In genomic region chr17:46903876-46904490, GRCm38 (mm10) we compare ENCODE assay signal across 7 mouse cellular contexts. TPM values are rescaled to one million over a fixed set of nuclear protein-coding genes. Genes with fewer than 3 reads are reported as not detected.
A peak's percentile ranks its signal among the peaks of the same experiment; 100 is the strongest.
DNase-seq lines count a peak whose midpoint lies in the region; ATAC-seq and TF ChIP-seq lines count a peak whose summit lies in the region.

No protein-coding gene starts in this region.

- 25% methylated on average over 19 of the region's 19 CpGs for WGBS in midbrain, embryonic 12.5 days

- DNase-seq in adrenal gland, adult (ENCODE audit: inconsistent age in 2 of 2, low spot score in 1 of 2), result peak; percentile 83 to 93
- DNase-seq in gastrocnemius, postnatal 25 days, result peak; percentile 56
- DNase-seq in left cerebral cortex, postnatal 36 days (ENCODE audit: low spot score in 2 of 2), result peak; percentile 64 to 74
- DNase-seq in spleen, adult 12 weeks (ENCODE audit: low spot score), result peak; percentile 60

- H3K36me3 ChIP-seq in midbrain, embryonic 12.5 days, result no peaks in the 10 kb centered on the region

- intact Hi-C loops in left cerebral cortex, postnatal 36 days (cut with DNase I), result loop anchor here (5.0 kb wide), 1 partner anchor 128 kb away; no protein-coding TSS in a partner anchor

- H3K9ac ChIP-seq in midbrain, embryonic 12.5 days (replicated peaks), result no peak overlapping the region

- no peak overlapping the region for H3K4me2 ChIP-seq in midbrain, embryonic 12.5 days (replicated peaks)

- H3K27ac ChIP-seq in cortical plate, adult 2 months (ENCODE audit: insufficient read depth, low read length), result no peak overlapping the region
- no peak overlapping the region for H3K27ac ChIP-seq in midbrain, embryonic 12.5 days (replicated peaks)

- 0 out of 2 replicates have a peak, but pooled peaks cover 2% of the 10 kb centered on the region for H3K9me3 ChIP-seq in midbrain, embryonic 12.5 days

- peak; percentile 67 for ATAC-seq in inflammation-experienced regulatory T-cells, adult 6 months
- peak; percentile 62; the same call in 1 of the 2 replicates for ATAC-seq in midbrain, embryonic 12.5 days (ENCODE audit: low FRiP score, low read depth)

- TF ChIP-seq POLR2A in cortical plate, adult 2 months (IDR thresholded peaks at IDR 0.05; ENCODE audit: extremely low read depth, insufficient read depth, low read length), result no peak

- peak; percentile 89 for TF ChIP-seq CTCF in cortical plate, adult 2 months (IDR thresholded peaks at IDR 0.05; ENCODE audit: extremely low read depth, insufficient read depth, low read length)

- no peak overlapping the region for H3K4me3 ChIP-seq in cortical plate, adult 2 months (ENCODE audit: insufficient read depth, low read length)
- H3K4me3 ChIP-seq in midbrain, embryonic 12.5 days, result no peak overlapping the region

- no peaks in the 10 kb centered on the region for H3K4me1 ChIP-seq in cortical plate, adult 2 months (ENCODE audit: control insufficient read depth, insufficient read depth, low read length)
- no peaks in the 10 kb centered on the region for H3K4me1 ChIP-seq in midbrain, embryonic 12.5 days

- H3K27me3 ChIP-seq in midbrain, embryonic 12.5 days, result no peaks in the 10 kb centered on the region

RNA-seq across cellular contexts. Expression of gene Prph2, which starts 6.3 kb away (rescaled TPM):
- not detected in 2 replicates for polyA plus RNA-seq in cortical plate, adult 2 months (2012; rRNA removed)
- total RNA-seq in gastrocnemius, postnatal 25 days (2021), result not detected
- polyA plus RNA-seq in inflammation-experienced regulatory T-cells, adult 6 months (2017; shearing (Covaris generic)), result not detected
- total RNA-seq in left cerebral cortex, postnatal 36 days (2021), result not detected
- not detected in 2 replicates for polyA plus RNA-seq in midbrain, embryonic 12.5 days (2016; fragmentation: Nextera tagmentation; extraction: Ambion mirVana)

RNA-seq across cellular contexts. Expression of gene Tbcc, which starts 13.5 kb away (rescaled TPM):
- polyA plus RNA-seq in cortical plate, adult 2 months (2012; rRNA removed), result 25.6 and 26.1 TPM in 2 replicates
- 1 to 10 TPM; 7.1 to 8.5 TPM for total RNA-seq in gastrocnemius, postnatal 25 days (2021)
- polyA plus RNA-seq in inflammation-experienced regulatory T-cells, adult 6 months (2017; shearing (Covaris generic)), result 10 to 100 TPM in 1 of 3 experiments, 1 to 10 TPM in 2; 9.6 to 10.5 (median 9.9) TPM
- 10 to 100 TPM; 33.4 to 37.6 TPM for total RNA-seq in left cerebral cortex, postnatal 36 days (2021)
- 68.4 and 75.1 TPM in 2 replicates for polyA plus RNA-seq in midbrain, embryonic 12.5 days (2016; fragmentation: Nextera tagmentation; extraction: Ambion mirVana)

RNA-seq across cellular contexts. Expression of gene Bicral, which starts 45.7 kb away (rescaled TPM):
- polyA plus RNA-seq in cortical plate, adult 2 months (2012; rRNA removed), result 33.1 and 33.9 TPM in 2 replicates
- 1 to 10 TPM; 7.5 to 9.2 TPM for total RNA-seq in gastrocnemius, postnatal 25 days (2021)
- 1 to 10 TPM; 7.6 to 9.2 (median 9.1) TPM for polyA plus RNA-seq in inflammation-experienced regulatory T-cells, adult 6 months (2017; shearing (Covaris generic))
- 10 to 100 TPM; 52.7 to 58.5 TPM for total RNA-seq in left cerebral cortex, postnatal 36 days (2021)
- polyA plus RNA-seq in midbrain, embryonic 12.5 days (2016; fragmentation: Nextera tagmentation; extraction: Ambion mirVana), result 7.8 and 7.9 TPM in 2 replicates
